Mouse (Mus musculus) small intestine, adult 2 months (tissue): ENCODE measurements around the gene Olfr1427.
"Not testable (repeated sequence)": the region's sequence is repeated elsewhere in the genome, so short reads cannot be mapped to it uniquely, and the experiment has no call there.

Experiments used
- CTCF ChIP-seq: fragments of 200-500 bp; IDR thresholded peaks from 2 replicates; pipeline ENCODE4 v1.5.1; 2012; ENCODE audit warnings: low read depth, mild to moderate bottlenecking, control low read depth, inconsistent platforms, low read length, moderate library complexity, mixed read lengths; ENCODE audit not compliant: insufficient replicate concordance, insufficient read length; ENCODE audit errors: extremely low read depth
- POLR2A ChIP-seq: fragments of 200-500 bp; IDR thresholded peaks from 2 replicates; pipeline ENCODE4 v1.6.1; 2012; ENCODE audit warnings: low read depth, mild to moderate bottlenecking, control low read depth, inconsistent platforms, low read length, moderate library complexity

DNA sequence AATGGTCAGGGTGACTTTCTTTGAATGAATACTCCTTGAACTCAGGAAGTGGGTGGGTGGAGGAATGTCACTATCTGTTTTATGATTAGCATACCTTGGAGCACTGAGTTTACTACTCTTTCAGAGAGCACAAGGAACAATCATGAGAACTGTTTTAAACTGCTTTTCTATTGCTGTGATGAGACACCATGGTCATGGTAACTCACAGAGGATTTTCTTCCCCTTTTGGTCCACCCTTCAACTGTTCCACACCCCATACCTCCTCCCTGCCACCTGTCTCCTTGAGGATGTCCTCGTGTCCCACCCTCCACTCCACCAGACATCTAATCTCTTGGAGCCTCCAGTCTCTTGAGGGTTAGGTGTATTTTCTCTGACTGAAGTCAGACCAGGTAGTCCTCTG, 35.3 kb downstream of the Olfr1427 start:
- not testable (repeated sequence) for TF ChIP-seq CTCF, POLR2A
